Mouse (Mus musculus) kidney, adult 18-20 months (tissue): ENCODE results near the gene Bmf.

ENCODE experiments used
- DNase-seq: peaks from one replicate; pipeline ENCODE4 v3.0.0; 2021

Bmf gene

GRCm38 (mm10) chr2:118549507-118550473 lies at the start of gene Bmf:
Gene Bmf, minus strand, starts transcription at chr2:118549687.
- DNase-seq, result peak; percentile 99

GRCm38 (mm10) chr2:118599087-118599486 lies 49.6 kb upstream of the Bmf start:
- no peak for DNase-seq

GRCm38 (mm10) chr2:118597673-118598568 lies 48.4 kb upstream of the Bmf start, which contains the start of gene Bub1b:
Gene Bub1b, plus strand, starts transcription at chr2:118598211.
- peak; percentile 90 for DNase-seq

GRCm38 (mm10) chr2:118591083-118591482 lies 41.6 kb upstream of the Bmf start:
- no peak for DNase-seq

- DNase-seq, result no peak
Observed at GRCm38 (mm10) chr2:118587686-118588085, 38.2 kb upstream of the Bmf start.

- no peak for DNase-seq
Observed at GRCm38 (mm10) chr2:118586013-118586412, 36.5 kb upstream of the Bmf start.

GRCm38 (mm10) chr2:118573135-118573534 lies 23.6 kb upstream of the Bmf start:
- DNase-seq, result no peak

GRCm38 (mm10) chr2:118572183-118572836 lies 22.8 kb upstream of the Bmf start:
- DNase-seq, result no peak

- no peak for DNase-seq
Observed at GRCm38 (mm10) chr2:118570939-118571338, 21.5 kb upstream of the Bmf start.

- no peak for DNase-seq
Observed at GRCm38 (mm10) chr2:118567179-118567578, 17.7 kb upstream of the Bmf start.

- no peak for DNase-seq
Observed at GRCm38 (mm10) chr2:118562431-118562830, 12.9 kb upstream of the Bmf start.

GRCm38 (mm10) chr2:118562015-118562414 lies 12.5 kb upstream of the Bmf start:
- DNase-seq, result no peak

GRCm38 (mm10) chr2:118558426-118558825 lies 8.9 kb upstream of the Bmf start:
- DNase-seq, result no peak

GRCm38 (mm10) chr2:118554356-118554990 lies 5.0 kb upstream of the Bmf start:
- peak; percentile 73 for DNase-seq

GRCm38 (mm10) chr2:118551606-118552005 lies 2.1 kb upstream of the Bmf start:
- DNase-seq, result peak; percentile 52

- DNase-seq, result peak; percentile 40
Observed at GRCm38 (mm10) chr2:118548421-118549221, 866 bp downstream of the Bmf start.

GRCm38 (mm10) chr2:118547541-118548016 lies 1.9 kb downstream of the Bmf start:
- peak; percentile 56 for DNase-seq

GRCm38 (mm10) chr2:118546798-118547165 lies 2.7 kb downstream of the Bmf start:
- DNase-seq, result no peak

GRCm38 (mm10) chr2:118546104-118546797 lies 3.2 kb downstream of the Bmf start:
- no peak for DNase-seq

- peak; percentile 92 for DNase-seq
Observed at GRCm38 (mm10) chr2:118545242-118546103, 4.0 kb downstream of the Bmf start.
